Mouse (Mus musculus): ENCODE measurements around the gene Cstad.

DNA sequence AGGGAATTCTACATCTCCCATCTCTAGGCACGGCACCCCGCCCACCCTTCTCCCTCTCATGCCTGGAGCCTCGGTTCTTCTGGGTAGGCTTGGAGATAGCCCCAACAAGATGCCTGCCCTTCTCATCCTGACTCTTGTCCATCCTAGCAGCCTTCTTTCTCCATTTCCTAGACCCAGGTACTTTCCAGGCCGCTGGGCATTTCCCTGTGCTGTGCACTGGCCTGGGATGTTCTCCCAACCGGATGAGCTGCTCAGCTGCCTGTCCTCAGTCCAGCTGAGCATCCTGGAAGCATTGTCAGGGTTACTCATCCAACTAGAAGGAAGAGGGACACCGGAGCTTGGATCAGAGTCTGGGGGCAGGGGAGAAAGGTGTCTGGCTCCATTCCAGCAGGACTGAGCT, 21.6 kb downstream of the Cstad start:
- no peak for TF ChIP-seq MAX (IDR thresholded peaks at IDR 0.05)
- TF ChIP-seq CTCF (IDR thresholded peaks at IDR 0.05; ENCODE audit: control insufficient read depth, insufficient read depth, insufficient read length) = no peak
- no peak for TF ChIP-seq CEBPB (IDR thresholded peaks at IDR 0.05; ENCODE audit: low read depth)
- no peak for TF ChIP-seq FOSL1 (IDR thresholded peaks at IDR 0.05; ENCODE audit: insufficient read depth, low read length, poor library complexity, severe bottlenecking)
- no peak for TF ChIP-seq MYOD1 (IDR thresholded peaks at IDR 0.05; ENCODE audit: control insufficient read depth, insufficient read length, low read depth)

Measured in C2C12 (cell line).